Mouse (Mus musculus) lung, adult 2 months (tissue): Measurements from ENCODE around the gene Dnah9.

Source experiments
- CTCF ChIP-seq: fragments of 200-500 bp; IDR thresholded peaks from 2 replicates; pipeline ENCODE4 v1.5.1; 2011; ENCODE audit warnings: mild to moderate bottlenecking, low read length, control low read depth; ENCODE audit not compliant: insufficient read depth
- POLR2A ChIP-seq: fragments of 200-500 bp; IDR thresholded peaks from 2 replicates; pipeline ENCODE4 v1.6.1; 2011; ENCODE audit warnings: low read depth, mild to moderate bottlenecking, control low read depth, low read length, borderline replicate concordance; ENCODE audit errors: extremely low read depth

DNA sequence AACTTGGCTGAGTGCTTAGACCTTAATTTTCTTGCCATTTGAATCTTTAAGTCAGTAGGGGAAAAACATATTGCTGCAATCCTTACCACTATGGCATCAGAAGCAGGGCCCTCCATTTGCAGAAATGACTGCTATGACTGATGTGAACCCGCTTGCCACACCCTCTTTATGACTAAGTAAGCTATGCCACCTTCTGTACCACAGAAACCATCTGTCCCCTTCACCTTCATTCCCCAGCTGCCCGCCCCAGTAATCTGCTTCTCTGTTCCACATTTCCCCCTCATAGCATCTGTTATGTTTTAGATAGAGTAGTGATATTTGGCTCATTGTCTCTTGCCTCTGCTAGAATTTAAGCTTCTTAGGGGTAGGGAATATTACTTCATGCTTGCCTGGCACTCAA is 237.6 kb downstream of the Dnah9 start:
- TF ChIP-seq CTCF (no peak), POLR2A (no peak)
